10 mouse cellular contexts compared by ENCODE assay signal in genomic region chr5:24979312-24979967, GRCm38 (mm10).
DNase-seq lines count a peak whose midpoint lies in the region; ATAC-seq and TF ChIP-seq lines count a peak whose summit lies in the region.
"Had no signal": no experiment of that assay in that cellular context is flagged by ENCODE, and none has a peak within 500 bp of the region (broad histone marks: within the 10 kb centered on the region; RNA-seq: fewer than 3 reads in every experiment).

No protein-coding gene starts in this region.

- no peaks in the 10 kb centered on the region for H3K27me3 ChIP-seq in heart, postnatal 0 days (ENCODE audit: control insufficient read depth, insufficient read depth, low read length)
- no peaks in the 10 kb centered on the region for H3K27me3 ChIP-seq in intestine, postnatal 0 days (replicated peaks; ENCODE audit: control insufficient read depth, insufficient read depth, low read length)
- no peaks in the 10 kb centered on the region for H3K27me3 ChIP-seq in small intestine, adult 2 months (ENCODE audit: control insufficient read depth, insufficient read depth, low read length)
- H3K27me3 ChIP-seq in neural tube, embryonic 15.5 days (replicated peaks) = no peaks in the 10 kb centered on the region

- no peaks in the 10 kb centered on the region for H3K36me3 ChIP-seq in heart, postnatal 0 days (replicated peaks; ENCODE audit: control insufficient read depth, insufficient read depth, low read length)
- H3K36me3 ChIP-seq in intestine, postnatal 0 days (ENCODE audit: control insufficient read depth, insufficient read depth) = no peaks in the 10 kb centered on the region
- no peaks in the 10 kb centered on the region for H3K36me3 ChIP-seq in small intestine, adult 2 months (ENCODE audit: control insufficient read depth, insufficient read depth, low read length)
- H3K36me3 ChIP-seq in neural tube, embryonic 15.5 days = no peaks in the 10 kb centered on the region

- no peaks in the 10 kb centered on the region for H3K9me3 ChIP-seq in heart, postnatal 0 days (replicated peaks; ENCODE audit: control insufficient read depth, low read length)
- H3K9me3 ChIP-seq in intestine, postnatal 0 days (ENCODE audit: control insufficient read depth) = no peaks in the 10 kb centered on the region
- H3K9me3 ChIP-seq in neural tube, embryonic 15.5 days (replicated peaks) = no peaks in the 10 kb centered on the region

- H3K4me1 ChIP-seq in heart, postnatal 0 days (ENCODE audit: control insufficient read depth, insufficient read depth) = peaks cover 80% of the 10 kb centered on the region
- peaks cover 25% of the 10 kb centered on the region for H3K4me1 ChIP-seq in intestine, postnatal 0 days (replicated peaks; ENCODE audit: control insufficient read depth, insufficient read depth, low read length)
- peaks cover 55% of the 10 kb centered on the region for H3K4me1 ChIP-seq in small intestine, adult 2 months (ENCODE audit: control insufficient read depth, insufficient read depth, insufficient read length, low read length)
- peaks cover 7% of the 10 kb centered on the region; the same call in 1 of the 2 replicates for H3K4me1 ChIP-seq in neural tube, embryonic 15.5 days

- 33% methylated on average over 4 of the region's 4 CpGs for WGBS in heart, postnatal 0 days
- 35% methylated on average over 4 of the region's 4 CpGs for WGBS in intestine, postnatal 0 days
- 32% methylated on average over 4 of the region's 4 CpGs for WGBS in small intestine, adult 2 months
- 60% methylated on average over 4 of the region's 4 CpGs for WGBS in neural tube, embryonic 15.5 days

- no peak overlapping the region for H3K4me3 ChIP-seq in heart, postnatal 0 days (ENCODE audit: low read depth, low read length)
- H3K4me3 ChIP-seq in intestine, postnatal 0 days (ENCODE audit: low read depth, low read length) = no peak overlapping the region
- H3K4me3 ChIP-seq in small intestine, adult 2 months (ENCODE audit: low read depth, low read length) = no peak overlapping the region
- H3K4me3 ChIP-seq in neural tube, embryonic 15.5 days (replicated peaks) = no peak overlapping the region

- TF ChIP-seq CTCF in heart, postnatal 0 days (IDR thresholded peaks at IDR 0.05; ENCODE audit: low read depth) = 0 out of 2 replicates have a peak, but pooled peaks have one; percentile 8
- peak; percentile 35 for TF ChIP-seq CTCF in intestine, postnatal 0 days (IDR thresholded peaks at IDR 0.05; ENCODE audit: low read depth)
- no peak for TF ChIP-seq CTCF in small intestine, adult 2 months (IDR thresholded peaks at IDR 0.05; ENCODE audit: extremely low read depth, insufficient read length, insufficient replicate concordance, low read depth, low read length)

- peak overlapping the region; percentile 93 for H3K27ac ChIP-seq in heart, postnatal 0 days (ENCODE audit: low read depth)
- H3K27ac ChIP-seq in intestine, postnatal 0 days (ENCODE audit: low read depth, low read length) = peak overlapping the region; percentile 90
- peak overlapping the region; percentile 94 for H3K27ac ChIP-seq in small intestine, adult 2 months (ENCODE audit: insufficient read depth, low read depth, low read length)
- no peak overlapping the region for H3K27ac ChIP-seq in neural tube, embryonic 15.5 days (replicated peaks)

- no peak for TF ChIP-seq EP300 in heart, postnatal 0 days (IDR thresholded peaks at IDR 0.05; ENCODE audit: low read depth)

- DNase-seq in heart, postnatal 0 days (ENCODE audit: low spot score) = no peak
- DNase-seq in heart, adult 11 months = no peak
- DNase-seq in MEL-GATA-1-ER (ENCODE audit: extremely low read depth, low read depth) = peak; percentile 72
- DNase-seq in lung, postnatal 36 days = no peak
- DNase-seq: gastrocnemius, postnatal 36 days had no signal

- peak; percentile 14; the same call in 1 of the 2 replicates for TF ChIP-seq POLR2A in small intestine, adult 2 months (IDR thresholded peaks at IDR 0.05; ENCODE audit: low read depth, low read length)

- H3K9ac ChIP-seq in heart, postnatal 0 days (replicated peaks; ENCODE audit: low read depth, low read length) = 0 out of 2 replicates have a peak overlapping the region, but pooled peaks have one; percentile 12
- H3K9ac ChIP-seq in intestine, postnatal 0 days (ENCODE audit: low read depth, low read length) = no peak overlapping the region
- H3K9ac ChIP-seq in neural tube, embryonic 15.5 days (replicated peaks) = no peak overlapping the region

- no peak for ATAC-seq in heart, postnatal 0 days (ENCODE audit: insufficient read depth, low read depth)
- ATAC-seq in intestine, postnatal 0 days = peak; percentile 85
- ATAC-seq in neural tube, embryonic 15.5 days (ENCODE audit: low FRiP score) = no peak
- ATAC-seq: activated CD4-positive, CD25-positive, alpha-beta regulatory T cell, adult 4 months; inflammation-experienced regulatory T-cells, adult 6 months had no signal

- H3K4me2 ChIP-seq in heart, postnatal 0 days (ENCODE audit: low read depth, low read length) = no peak overlapping the region
- H3K4me2 ChIP-seq in intestine, postnatal 0 days (replicated peaks; ENCODE audit: low read depth) = peak overlapping the region; percentile 18; the same call in 1 of the 2 replicates
- no peak overlapping the region for H3K4me2 ChIP-seq in neural tube, embryonic 15.5 days
